Mouse (Mus musculus) spleen, postnatal 36 days (tissue): Measurements from ENCODE around the gene Dppa5a.
"Not testable (repeated sequence)": the region's sequence is repeated elsewhere in the genome, so short reads cannot be mapped to it uniquely, and the experiment has no call there.

Experiments used
- DNase-seq, 2 experiments: peaks; one replicate each; pipeline ENCODE4 v3.0.0; 2022; ENCODE audit warnings: low spot score in 2 of 2, mixed read lengths in 1 of 2

Gene Dppa5a

GRCm38 (mm10) chr9:78364701-78365100 lies 3.3 kb downstream of the Dppa5a start:
- no peak for DNase-seq

- no peak for DNase-seq
Observed at GRCm38 (mm10) chr9:78363374-78363773, 4.6 kb downstream of the Dppa5a start.

DNA sequence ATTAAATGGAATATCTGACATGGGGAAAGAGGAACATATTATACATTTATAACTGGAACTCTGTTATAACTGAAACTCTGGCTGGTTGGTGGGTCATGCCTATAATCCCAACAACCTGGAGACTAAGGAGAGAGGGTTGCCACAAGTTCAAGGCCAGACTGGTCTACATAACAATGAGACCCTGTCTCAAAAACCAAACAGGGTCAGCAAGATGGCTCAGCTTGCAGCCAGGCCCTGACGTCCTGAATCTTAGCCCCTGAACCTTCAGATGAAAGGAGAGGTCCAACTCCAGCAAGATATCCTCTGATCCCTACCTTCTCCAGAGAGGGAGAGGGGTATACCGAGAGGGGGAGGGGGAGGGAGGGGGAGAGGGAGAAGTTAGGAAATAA lies 7.5 kb downstream of the Dppa5a start:
- DNase-seq, result no peak

DNA sequence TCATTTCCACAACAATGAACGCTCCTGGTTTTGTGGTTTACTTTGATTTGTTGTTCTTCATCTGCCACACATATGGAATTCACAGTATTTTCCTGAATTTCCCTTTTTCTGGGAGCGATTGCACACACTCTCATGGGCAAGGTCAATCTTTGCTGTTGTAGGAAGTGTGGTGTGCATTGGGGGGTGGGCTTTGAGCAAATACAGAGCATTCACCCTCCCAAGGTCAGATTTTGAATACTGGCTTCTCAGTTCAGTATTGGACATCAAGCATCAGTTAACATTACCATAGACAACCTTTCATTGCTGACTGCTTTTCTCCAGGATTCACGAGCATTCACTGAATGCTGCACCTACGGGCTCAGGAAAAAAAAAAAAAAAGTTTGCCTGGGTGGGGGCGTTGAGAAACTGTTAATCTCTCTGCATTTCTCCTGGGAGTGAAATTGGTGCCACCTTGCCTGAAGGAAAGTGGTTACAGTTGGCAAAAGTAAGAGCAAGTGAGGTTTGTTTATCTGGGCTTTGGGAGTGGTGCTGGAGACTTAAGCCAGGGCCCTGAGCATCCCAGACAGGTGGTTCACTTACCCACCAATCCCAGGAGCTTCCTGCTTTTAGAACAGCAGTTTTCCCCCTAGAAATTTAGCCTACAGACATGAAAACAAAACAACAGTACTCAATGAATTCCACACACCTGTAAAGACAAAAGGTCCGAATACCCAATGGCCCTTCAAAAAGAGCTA lies 8.1 kb downstream of the Dppa5a start:
- DNase-seq, result no peak

- peak; percentile 32 to 38 for DNase-seq
Observed at GRCm38 (mm10) chr9:78358053-78358452, 9.9 kb downstream of the Dppa5a start.

DNA sequence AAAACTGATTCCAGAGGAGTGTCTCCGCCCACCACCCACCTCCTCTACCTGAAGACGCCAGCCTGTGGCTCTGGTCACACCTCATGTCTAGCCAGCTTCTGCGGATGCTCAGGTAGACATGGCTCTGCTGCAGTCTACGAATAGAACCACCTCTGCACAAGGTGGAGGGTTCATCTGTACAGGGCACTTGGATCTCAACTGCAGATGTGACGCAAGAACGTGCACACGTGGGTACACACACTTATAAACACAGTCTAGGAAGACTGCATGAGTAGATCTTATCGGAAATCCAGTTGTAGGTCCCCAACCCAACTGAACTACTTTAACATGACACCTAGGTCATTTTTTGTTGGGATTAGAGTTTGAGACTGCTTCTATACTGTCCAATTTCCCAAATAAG lies 12.4 kb downstream of the Dppa5a start, which contains the start of gene Gsta2:
TSS of gene Gsta2 (minus strand) at position 178 of the 400 bp plus-strand sequence.
- no peak for DNase-seq

DNA sequence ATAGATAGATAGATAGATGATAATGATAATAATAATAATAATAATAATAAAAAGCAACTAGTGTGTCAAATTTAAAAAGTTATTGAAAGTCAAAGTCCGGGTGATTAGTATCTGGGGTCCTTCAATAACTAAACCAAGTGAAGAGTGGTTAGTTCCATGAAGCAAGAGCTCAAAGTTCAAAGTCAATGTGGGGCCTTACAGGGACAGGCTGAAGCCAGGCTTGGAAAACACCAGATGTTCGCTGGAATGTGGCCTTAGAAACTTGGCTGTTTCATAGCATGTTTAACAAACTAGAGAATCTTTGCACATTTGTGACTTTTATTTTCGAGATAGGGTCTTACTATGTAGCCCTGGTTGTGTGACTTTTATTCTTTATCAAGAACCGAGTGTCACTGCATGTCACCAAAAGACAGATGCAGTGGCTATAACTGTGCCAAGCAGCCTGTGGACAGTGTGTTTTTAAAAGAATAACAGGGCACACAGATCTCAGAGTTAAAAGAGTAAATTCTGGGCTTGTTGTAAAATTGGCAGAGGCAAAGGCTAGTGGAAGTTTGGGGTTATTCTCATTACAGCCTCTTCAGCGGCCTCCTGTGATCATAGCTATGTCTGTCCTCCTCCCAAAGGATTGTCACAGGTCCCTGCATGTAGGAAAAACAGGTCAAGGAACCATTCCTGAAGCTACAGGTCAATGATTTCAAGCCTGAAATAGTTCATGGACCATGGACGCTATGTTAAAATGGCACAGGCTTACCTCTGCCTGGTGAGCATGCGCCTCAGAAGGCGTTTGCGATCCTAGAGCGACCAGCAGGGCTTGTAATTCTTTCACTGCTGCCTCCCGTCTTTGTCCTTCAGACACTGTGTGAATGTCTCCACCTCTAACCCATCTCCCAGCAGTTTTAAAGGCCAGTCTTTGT lies 13.1 kb downstream of the Dppa5a start:
- no peak for DNase-seq

- DNase-seq, result no peak
Observed at GRCm38 (mm10) chr9:78351504-78352220, 16.3 kb downstream of the Dppa5a start.

GRCm38 (mm10) chr9:78350007-78350406 lies 18.0 kb downstream of the Dppa5a start:
- DNase-seq, result not testable (repeated sequence)

- not testable (repeated sequence) for DNase-seq
Observed at GRCm38 (mm10) chr9:78349141-78349540, 18.8 kb downstream of the Dppa5a start.

DNA sequence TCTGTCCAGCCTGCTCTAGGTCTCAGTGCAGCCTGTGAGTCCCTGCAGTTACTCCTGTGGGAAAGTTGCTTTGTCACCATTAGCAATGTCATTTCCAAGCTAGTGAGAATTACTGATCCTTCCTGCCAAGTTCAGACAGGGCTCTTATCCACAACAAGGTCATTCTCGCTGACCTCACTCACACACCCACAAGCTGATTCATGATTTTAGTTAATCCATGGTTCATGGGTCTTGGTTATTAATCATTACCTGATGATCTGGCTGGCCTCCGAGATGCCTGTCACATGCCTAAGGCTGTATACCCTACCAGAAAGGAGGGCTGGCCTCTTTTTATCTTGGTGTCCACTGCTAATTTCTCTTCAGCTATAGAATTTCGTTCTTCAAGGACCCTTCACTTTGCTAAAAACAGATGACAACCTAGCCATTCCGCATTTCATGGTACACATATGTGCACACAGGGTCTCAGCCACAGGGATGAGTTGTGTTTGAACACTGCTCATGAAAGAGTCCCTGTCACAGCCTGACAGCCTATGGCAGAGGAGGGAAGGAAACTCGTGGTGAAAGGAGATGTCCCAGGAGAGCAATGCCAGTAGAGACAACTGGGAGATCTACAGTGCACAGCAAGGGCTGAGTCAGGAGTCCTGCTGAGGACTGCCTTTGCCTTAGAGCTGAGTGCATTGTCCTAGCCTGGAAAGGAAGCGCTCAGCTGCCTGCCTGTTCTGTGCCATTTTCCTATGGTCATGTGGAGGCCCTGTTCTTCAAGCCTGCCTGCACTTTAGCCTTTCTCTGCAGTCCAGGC lies 19.6 kb downstream of the Dppa5a start:
- not testable (repeated sequence) for DNase-seq

DNA sequence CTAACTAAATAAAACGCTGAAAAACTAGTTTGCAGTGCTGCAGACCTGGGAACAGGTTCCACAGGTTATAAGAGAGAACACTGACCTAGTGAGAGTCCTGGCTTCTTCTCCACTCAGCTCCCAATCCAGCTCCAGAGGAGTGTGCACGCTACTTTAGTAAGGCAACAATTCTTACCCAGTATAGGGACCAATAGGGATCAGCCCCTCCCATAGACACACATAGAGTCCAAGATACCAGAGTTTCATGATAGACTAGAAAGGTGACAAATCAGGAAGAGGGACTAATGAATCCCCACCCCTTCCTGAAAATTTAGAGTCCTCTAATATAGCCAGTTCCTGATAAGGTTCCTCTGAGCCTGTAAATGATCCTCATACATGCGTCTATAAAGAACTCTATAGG lies 21.0 kb downstream of the Dppa5a start:
- DNase-seq, result no peak

GRCm38 (mm10) chr9:78345235-78345634 lies 22.7 kb downstream of the Dppa5a start:
- not testable (repeated sequence) for DNase-seq

DNA sequence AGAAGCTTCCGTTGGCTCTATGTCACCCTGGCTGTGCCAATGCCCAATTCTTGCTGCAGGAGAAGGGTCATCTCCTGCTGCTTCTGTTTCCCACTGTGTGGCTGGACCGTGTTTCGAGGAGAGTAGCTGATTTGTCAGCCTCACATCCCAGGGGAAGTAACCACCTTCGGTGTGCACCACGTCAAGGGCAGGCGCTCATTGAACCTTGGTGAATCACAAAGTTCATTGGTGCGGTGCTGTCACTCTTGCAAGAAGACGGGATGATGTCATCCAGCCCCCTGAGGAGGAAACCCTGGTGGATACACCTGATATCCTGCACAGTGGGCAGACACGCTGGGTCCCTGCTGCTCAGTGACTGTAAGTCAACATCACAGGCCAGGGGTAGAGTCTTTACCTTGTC lies 24.9 kb downstream of the Dppa5a start:
- DNase-seq, result not testable (repeated sequence)

DNA sequence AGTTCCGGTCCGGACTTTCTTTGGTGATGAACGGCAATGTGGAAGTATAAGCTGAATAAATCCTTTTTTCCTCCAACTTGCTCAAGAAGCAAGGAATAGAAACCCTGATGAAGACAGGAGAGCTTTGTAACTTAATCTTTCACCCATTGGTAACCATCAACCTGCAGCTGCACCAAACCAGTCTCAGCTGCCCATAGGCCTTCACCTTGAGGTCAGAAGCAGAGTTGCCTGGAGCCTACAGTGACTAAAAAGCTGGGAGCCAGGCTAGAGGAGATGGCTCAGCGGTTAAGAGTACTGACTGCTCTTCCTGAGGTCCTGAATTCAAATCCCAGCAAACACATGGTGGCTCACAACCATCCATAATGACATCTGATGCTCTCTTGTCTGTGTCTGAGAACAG lies 25.5 kb downstream of the Dppa5a start:
- DNase-seq, result not testable (repeated sequence)

GRCm38 (mm10) chr9:78340324-78340723 lies 27.7 kb downstream of the Dppa5a start:
- peak in 1 of 2 experiments; percentile 11 for DNase-seq

GRCm38 (mm10) chr9:78337050-78337449 lies 30.9 kb downstream of the Dppa5a start:
- not testable (repeated sequence) for DNase-seq

- not testable (repeated sequence) for DNase-seq
Observed at GRCm38 (mm10) chr9:78327289-78327688, 40.7 kb downstream of the Dppa5a start, which contains the start of gene Omt2b. Omt2b (plus strand) TSS chr9:78327589.

- no peak for DNase-seq
Observed at GRCm38 (mm10) chr9:78319499-78319898, 48.5 kb downstream of the Dppa5a start.
